Mouse (Mus musculus) ovary, postnatal 36 days (tissue): Measurements from ENCODE around the gene Cacnb3.
"Not testable (repeated sequence)": the region's sequence is repeated elsewhere in the genome, so short reads cannot be mapped to it uniquely, and the experiment has no call there.

Experiments used
- DNase-seq: peaks from one replicate; pipeline ENCODE4 v3.0.0; 2022; ENCODE audit warnings: low spot score, mixed read lengths

Cacnb3 gene

GRCm38 (mm10) chr15:98630540-98630939, at the start of gene Cacnb3:
TSS of gene Cacnb3 (plus strand) at chr15:98630840.
- no peak for DNase-seq

GRCm38 (mm10) chr15:98582410-98582809, 48.2 kb upstream of the Cacnb3 start:
- DNase-seq: no peak

GRCm38 (mm10) chr15:98582996-98583395, 47.6 kb upstream of the Cacnb3 start:
- DNase-seq: no peak

GRCm38 (mm10) chr15:98585421-98585820, 45.2 kb upstream of the Cacnb3 start:
- no peak for DNase-seq

GRCm38 (mm10) chr15:98586141-98586540, 44.5 kb upstream of the Cacnb3 start:
- not testable (repeated sequence) for DNase-seq

- no peak for DNase-seq
Measured at GRCm38 (mm10) chr15:98587751-98588150, 42.9 kb upstream of the Cacnb3 start.

GRCm38 (mm10) chr15:98589640-98590336, 40.9 kb upstream of the Cacnb3 start:
- no peak for DNase-seq

GRCm38 (mm10) chr15:98591396-98591795, 39.2 kb upstream of the Cacnb3 start:
- DNase-seq: no peak

GRCm38 (mm10) chr15:98594193-98594592, 36.4 kb upstream of the Cacnb3 start:
- no peak for DNase-seq

GRCm38 (mm10) chr15:98595049-98595448, 35.6 kb upstream of the Cacnb3 start:
- DNase-seq: no peak

GRCm38 (mm10) chr15:98596609-98597008, 34.0 kb upstream of the Cacnb3 start:
- DNase-seq: no peak

- no peak for DNase-seq
Measured at GRCm38 (mm10) chr15:98600036-98600709, 30.5 kb upstream of the Cacnb3 start.

GRCm38 (mm10) chr15:98601832-98602190, 28.8 kb upstream of the Cacnb3 start:
- DNase-seq: no peak

GRCm38 (mm10) chr15:98602191-98602881, 28.3 kb upstream of the Cacnb3 start:
- DNase-seq: peak; percentile 26

GRCm38 (mm10) chr15:98602921-98603458, 27.6 kb upstream of the Cacnb3 start:
- peak; percentile 32 for DNase-seq

GRCm38 (mm10) chr15:98604041-98604575, 26.5 kb upstream of the Cacnb3 start:
- DNase-seq: no peak

- no peak for DNase-seq
Measured at GRCm38 (mm10) chr15:98606051-98606536, 24.5 kb upstream of the Cacnb3 start.

- DNase-seq: no peak
Measured at GRCm38 (mm10) chr15:98606739-98607138, 23.9 kb upstream of the Cacnb3 start.

- no peak for DNase-seq
Measured at GRCm38 (mm10) chr15:98607557-98607956, 23.1 kb upstream of the Cacnb3 start.

GRCm38 (mm10) chr15:98608058-98608783, 22.4 kb upstream of the Cacnb3 start:
- peak; percentile 25 for DNase-seq

- peak; percentile 43 for DNase-seq
Measured at GRCm38 (mm10) chr15:98608784-98609250, 21.8 kb upstream of the Cacnb3 start.
